Mouse (Mus musculus) embryonic facial prominence, embryonic 15.5 days (tissue): ENCODE results near the gene Ccdc83. TPM values are rescaled to one million over a fixed set of nuclear protein-coding genes. Genes with fewer than 3 reads are reported as not detected.
A peak's percentile ranks its signal among the peaks of the same experiment; 100 is the strongest.

Experiments used
- ATAC-seq: fragments of 200-750 bp; cut with Nextera tagmentation; 2 replicates; pipeline ENCODE4 v1.8.0; 2017; ENCODE audit warnings: low read depth, moderate TSS enrichment; ENCODE audit not compliant: insufficient number of reproducible peaks, low FRiP score, low TSS enrichment
- H3K27ac ChIP-seq: fragments of 300-500 bp; sonication (generic); replicated peaks from 2 replicates; pipeline ENCODE4 v1.5.1; 2015; ENCODE audit warnings: mild to moderate bottlenecking, inconsistent platforms
- H3K27me3 ChIP-seq: fragments of 300-500 bp; sonication (generic); 2 replicates; pipeline ENCODE4 v1.6.1; 2015; ENCODE audit warnings: inconsistent platforms
- H3K36me3 ChIP-seq: fragments of 300-500 bp; sonication (generic); 2 replicates; pipeline ENCODE4 v1.6.1; 2015; ENCODE audit warnings: mild to moderate bottlenecking, inconsistent platforms
- H3K4me1 ChIP-seq: fragments of 300-500 bp; sonication (generic); 2 replicates; pipeline ENCODE4 v1.6.1; 2015; ENCODE audit warnings: inconsistent platforms
- H3K4me2 ChIP-seq: fragments of 300-500 bp; sonication (generic); replicated peaks from 2 replicates; pipeline ENCODE4 v1.6.1; 2015; ENCODE audit warnings: mild to moderate bottlenecking, inconsistent platforms
- H3K4me3 ChIP-seq: fragments of 300-500 bp; sonication (generic); replicated peaks from 2 replicates; pipeline ENCODE4 v1.5.1; 2015; ENCODE audit warnings: mild to moderate bottlenecking, inconsistent platforms
- H3K9ac ChIP-seq: fragments of 300-500 bp; sonication (generic); 2 replicates; pipeline ENCODE4 v1.6.1; 2015; ENCODE audit warnings: inconsistent platforms
- H3K9me3 ChIP-seq: fragments of 300-500 bp; sonication (generic); replicated peaks from 2 replicates; pipeline ENCODE4 v1.6.1; 2016; ENCODE audit warnings: inconsistent platforms
- WGBS: fragments of 180-500 bp; shearing (Covaris S2); methylation state at CpG from one replicate; pipeline ENCODE4 v1.1.7; 2015; 5-methylcytosine and 5-hydroxymethylcytosine counted together
- polyA plus RNA-seq: library from polyadenylated mRNA; unstranded; fragments of >200 nt; fragmentation: Nextera tagmentation; extraction: Ambion mirVana; gene quantifications from 2 replicates; pipeline ENCODE4 v1.2.1, GENCODE M21; 2015

Gene Ccdc83
- 0.20 and 0.25 TPM in 2 replicates for polyA plus RNA-seq

DNA sequence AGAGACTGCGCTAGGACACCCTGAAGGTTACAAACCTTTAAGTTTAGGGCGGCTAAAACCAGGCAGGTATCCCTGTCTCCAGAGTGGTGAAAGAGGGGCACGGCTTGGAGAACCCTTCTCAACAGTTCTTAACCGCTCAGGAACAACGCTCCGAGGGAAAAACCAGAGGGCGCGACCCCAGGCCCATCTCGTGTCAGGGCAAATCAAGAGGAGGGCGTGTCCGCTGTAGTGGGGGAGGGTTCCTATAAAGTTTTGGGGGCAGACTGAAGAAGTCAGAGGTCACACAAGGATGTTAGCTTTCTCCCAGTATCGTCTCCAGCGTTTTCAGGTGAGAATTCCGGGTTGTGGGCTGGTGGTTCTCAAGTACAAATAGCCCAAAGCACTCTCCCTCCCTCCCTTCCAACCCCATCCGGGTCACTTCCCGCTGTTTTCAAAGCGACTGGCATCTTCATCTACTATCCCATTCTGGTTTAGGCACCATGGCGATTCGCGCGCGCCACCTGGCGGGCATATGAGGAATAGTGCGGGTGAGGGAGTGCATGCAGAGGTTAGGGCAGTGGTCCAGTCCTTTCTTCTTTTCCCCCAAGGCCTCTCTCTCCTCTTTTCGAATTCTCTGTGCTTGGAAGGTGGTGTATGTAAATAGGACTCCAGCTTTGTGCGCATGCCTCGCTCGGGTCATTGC is at the start of gene Ccdc83:
Gene Ccdc83 (minus strand): TSS at position 489 of the 682 bp plus-strand sequence.
- H3K9ac ChIP-seq = no peak within 1 kb of the TSS
- H3K4me3 ChIP-seq = peak within 1 kb of the TSS; percentile 35
- H3K4me2 ChIP-seq = peak within 1 kb of the TSS; percentile 63
- no peaks in the 10 kb centered on the region for H3K9me3 ChIP-seq
- H3K4me1 ChIP-seq = peaks cover 6% of the 10 kb centered on the region
- ATAC-seq = peak; percentile 70; the same call in 1 of the 2 replicates
- WGBS = 5% methylated on average over 28 of the region's 28 CpGs
- no peak within 1 kb of the TSS for H3K27ac ChIP-seq
- no peaks in the 10 kb centered on the region for H3K36me3 ChIP-seq
- no peaks in the 10 kb centered on the region for H3K27me3 ChIP-seq

DNA sequence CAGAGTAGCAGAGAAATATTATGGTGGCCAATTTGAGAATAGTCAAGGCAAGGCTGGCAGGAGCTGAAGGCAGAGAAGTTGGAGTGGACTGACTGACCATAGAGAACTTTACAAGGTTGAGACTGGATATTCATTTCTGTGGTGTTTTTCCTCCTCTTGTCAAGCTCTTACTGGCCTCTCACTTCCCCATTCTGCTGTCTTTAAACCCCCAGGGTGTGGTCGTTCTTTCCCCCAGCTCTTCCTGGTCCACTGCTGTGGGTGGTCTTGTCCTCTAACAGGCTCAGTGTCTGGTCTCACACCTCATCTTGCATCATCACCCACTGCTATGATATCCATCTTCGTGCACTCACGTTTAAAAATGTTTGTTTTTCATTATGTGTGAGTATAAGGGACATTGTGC is 47.8 kb upstream of the Ccdc83 start:
- Histone ChIP-seq H3K9me3 (no peaks in the 10 kb centered on the region), H3K4me3 (no peak overlapping the region), H3K4me1 (0 out of 2 replicates have a peak, but pooled peaks cover 6% of the 10 kb centered on the region), H3K36me3 (no peaks in the 10 kb centered on the region), H3K27me3 (no peaks in the 10 kb centered on the region), H3K27ac (no peak overlapping the region), H3K9ac (no peak overlapping the region), H3K4me2 (no peak overlapping the region)
- WGBS = 58% methylated on average over 3 of the region's 3 CpGs
- ATAC-seq = no peak

DNA sequence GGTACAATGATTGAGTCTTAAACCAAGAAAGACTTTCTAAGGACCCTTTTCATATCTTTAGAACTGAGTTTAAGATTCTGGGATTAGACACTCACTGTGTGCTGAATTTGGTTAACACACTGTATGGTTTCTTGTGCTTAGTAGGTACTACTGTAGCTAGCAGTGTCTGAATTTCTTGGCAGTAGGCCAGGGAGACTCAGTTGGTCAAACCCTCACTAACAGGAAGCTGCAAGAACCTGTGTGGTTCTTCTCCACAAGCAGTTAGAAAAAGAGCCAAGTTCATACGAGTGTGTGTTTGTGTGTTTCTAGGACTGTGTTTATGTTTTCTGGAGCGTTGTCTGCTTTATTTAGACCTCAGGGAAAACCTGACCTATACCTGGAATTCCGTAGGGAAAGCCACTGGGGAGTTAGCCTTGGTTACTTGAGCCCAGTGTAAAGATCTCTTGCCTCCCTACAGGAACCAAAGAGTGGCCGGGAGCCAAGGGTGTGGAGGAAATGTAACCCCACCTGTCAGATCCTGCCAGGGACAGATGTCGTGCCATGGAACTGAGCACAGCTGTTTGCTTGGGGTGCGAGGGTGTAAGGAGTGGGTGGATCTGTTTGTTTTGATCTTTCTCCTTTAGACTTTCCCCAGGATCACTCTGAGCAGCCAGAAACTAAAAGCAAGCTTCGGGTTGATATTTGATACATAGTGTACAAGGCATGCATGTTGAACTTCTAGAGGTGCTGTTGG is 46.7 kb upstream of the Ccdc83 start:
- H3K4me1 ChIP-seq = 0 out of 2 replicates have a peak, but pooled peaks cover 6% of the 10 kb centered on the region
- 57% methylated on average over 7 of the region's 7 CpGs for WGBS
- H3K4me2 ChIP-seq = no peak overlapping the region
- H3K9me3 ChIP-seq = no peaks in the 10 kb centered on the region
- no peak for ATAC-seq
- H3K9ac ChIP-seq = no peak overlapping the region
- no peak overlapping the region for H3K4me3 ChIP-seq
- H3K27me3 ChIP-seq = no peaks in the 10 kb centered on the region
- H3K36me3 ChIP-seq = no peaks in the 10 kb centered on the region
- 0 out of 2 replicates have a peak overlapping the region, but pooled peaks have one; percentile 18 for H3K27ac ChIP-seq

DNA sequence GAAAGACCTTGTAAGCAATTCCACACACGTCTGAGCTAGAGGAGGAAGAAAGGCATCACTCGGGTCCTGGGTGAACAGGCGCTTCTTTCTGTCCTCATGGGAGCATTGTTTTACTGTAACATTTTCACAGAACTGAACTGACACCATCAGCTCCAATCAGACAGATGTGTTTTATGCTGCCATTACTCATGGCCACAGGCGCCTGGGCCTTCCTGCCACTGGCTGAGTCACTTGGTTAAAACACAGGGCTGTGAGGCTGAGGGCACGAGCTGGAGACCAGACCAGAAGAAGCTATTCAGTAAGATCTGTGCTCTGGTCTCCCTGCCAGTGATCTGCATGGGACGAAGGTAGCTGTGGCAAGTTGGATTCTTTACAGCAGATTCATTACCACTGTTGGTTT is 42.4 kb upstream of the Ccdc83 start:
- H3K27ac ChIP-seq = no peak overlapping the region
- 60% methylated on average over 6 of the region's 6 CpGs for WGBS
- no peaks in the 10 kb centered on the region for H3K36me3 ChIP-seq

DNA sequence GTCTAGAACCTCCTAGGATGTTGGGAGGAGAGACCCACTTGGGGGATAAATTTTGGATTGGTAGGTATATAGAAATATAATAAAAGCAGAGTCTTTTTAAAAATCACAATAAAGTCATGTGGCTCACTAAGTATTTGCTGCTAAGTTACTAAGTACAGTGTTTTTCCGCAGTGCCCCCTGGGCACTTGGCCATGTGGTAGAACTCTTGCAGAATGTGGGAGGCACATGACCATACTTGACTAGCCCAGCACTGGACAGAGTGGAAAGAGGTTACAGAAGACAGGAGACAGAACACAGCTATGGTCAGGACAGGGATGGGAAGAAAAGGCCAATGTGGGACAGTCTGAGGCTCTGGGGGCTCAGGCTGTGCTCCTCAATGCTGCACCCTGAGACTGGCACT is 41.4 kb upstream of the Ccdc83 start:
- Histone ChIP-seq H3K4me2 (no peak overlapping the region), H3K36me3 (no peaks in the 10 kb centered on the region), H3K27ac (no peak overlapping the region), H3K9ac (no peak overlapping the region), H3K9me3 (no peaks in the 10 kb centered on the region), H3K4me1 (peaks cover 9% of the 10 kb centered on the region), H3K27me3 (no peaks in the 10 kb centered on the region), H3K4me3 (no peak overlapping the region)
- no peak for ATAC-seq
- WGBS = 81% methylated on average over 1 of the region's 1 CpGs

More for the DNA sequence above, 42.4 kb upstream of the Ccdc83 start:
- Histone ChIP-seq H3K9ac (no peak overlapping the region), H3K4me1 (peaks cover 9% of the 10 kb centered on the region), H3K4me3 (no peak overlapping the region), H3K4me2 (no peak overlapping the region), H3K9me3 (no peaks in the 10 kb centered on the region), H3K27me3 (no peaks in the 10 kb centered on the region)
- no peak for ATAC-seq

DNA sequence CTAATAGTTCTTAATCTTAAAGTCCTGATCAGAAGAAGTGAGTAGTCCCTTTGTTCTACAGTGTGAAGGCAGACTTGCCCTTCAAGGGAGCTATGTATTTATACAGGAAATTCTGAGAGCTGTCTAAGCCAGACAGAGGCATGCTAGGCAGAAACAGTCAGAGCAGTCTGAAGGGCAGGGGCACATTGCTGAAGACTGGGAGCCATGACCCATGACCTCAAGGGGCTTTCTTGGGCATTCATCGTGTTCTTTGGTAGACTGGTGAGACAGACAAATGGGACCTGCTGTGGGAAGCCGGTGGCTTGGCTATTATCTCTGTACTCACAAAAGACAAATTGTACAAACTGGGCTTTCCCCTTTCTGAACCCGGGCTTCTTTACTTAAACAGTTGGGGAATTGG is 40.5 kb upstream of the Ccdc83 start:
- Histone ChIP-seq H3K4me3 (no peak overlapping the region), H3K27ac (no peak overlapping the region), H3K4me2 (no peak overlapping the region), H3K9me3 (no peaks in the 10 kb centered on the region), H3K9ac (no peak overlapping the region), H3K27me3 (no peaks in the 10 kb centered on the region), H3K4me1 (peaks cover 9% of the 10 kb centered on the region), H3K36me3 (no peaks in the 10 kb centered on the region)
- 23% methylated on average over 3 of the region's 3 CpGs for WGBS
- no peak for ATAC-seq

DNA sequence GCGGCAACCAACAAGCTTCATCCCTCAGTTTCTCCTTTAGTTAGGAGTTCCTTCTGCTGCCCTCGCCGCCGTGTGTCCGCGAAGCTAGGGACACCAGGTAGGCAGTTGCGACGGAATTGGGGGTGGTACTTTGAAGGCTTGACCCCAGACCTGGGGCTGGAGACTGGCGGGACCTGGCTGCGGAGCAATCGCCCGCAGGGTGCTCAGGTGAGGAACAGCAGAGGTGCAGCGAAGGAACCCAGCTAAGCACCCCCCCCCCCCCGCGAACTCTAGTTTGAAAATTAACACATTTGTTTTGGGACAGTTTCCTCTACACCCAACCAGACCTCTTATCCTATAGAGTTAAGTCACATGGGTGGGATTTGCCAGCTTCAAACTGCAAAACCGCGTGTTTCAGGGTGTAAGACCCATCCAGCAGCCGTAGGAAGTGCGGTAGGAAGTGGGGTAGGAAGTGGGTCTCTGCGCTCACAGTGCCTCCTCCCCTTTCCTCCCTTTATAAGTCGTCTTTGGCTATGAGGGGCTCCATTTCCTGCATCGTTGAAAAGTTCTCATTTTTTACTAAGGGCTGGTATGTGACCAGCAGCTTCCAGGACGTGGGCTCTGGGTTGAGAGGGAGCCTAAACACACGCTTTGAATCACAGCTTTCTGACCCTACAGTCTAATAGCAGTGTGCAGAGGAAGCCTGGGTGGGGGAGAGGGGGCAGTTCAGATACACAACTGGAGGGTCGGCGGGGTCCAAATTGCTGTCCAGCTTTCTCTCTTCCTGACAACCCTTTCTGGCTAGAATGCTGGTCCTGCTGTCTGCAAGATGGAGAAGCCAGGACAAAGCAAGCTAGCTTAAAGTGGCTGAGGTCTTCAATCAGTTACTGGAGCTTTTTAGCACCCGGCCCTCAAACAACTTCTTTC is 37.3 kb upstream of the Ccdc83 start:
- Histone ChIP-seq H3K4me2 (peak overlapping the region; percentile 96), H3K9me3 (no peaks in the 10 kb centered on the region), H3K4me1 (peaks cover 9% of the 10 kb centered on the region), H3K27ac (no peak overlapping the region), H3K27me3 (peaks cover 4% of the 10 kb centered on the region; the same call in 1 of the 2 replicates), H3K36me3 (no peaks in the 10 kb centered on the region), H3K4me3 (peak overlapping the region; percentile 64), H3K9ac (peak overlapping the region; percentile 44)
- WGBS = 4% methylated on average over 27 of the region's 27 CpGs
- no peak for ATAC-seq

DNA sequence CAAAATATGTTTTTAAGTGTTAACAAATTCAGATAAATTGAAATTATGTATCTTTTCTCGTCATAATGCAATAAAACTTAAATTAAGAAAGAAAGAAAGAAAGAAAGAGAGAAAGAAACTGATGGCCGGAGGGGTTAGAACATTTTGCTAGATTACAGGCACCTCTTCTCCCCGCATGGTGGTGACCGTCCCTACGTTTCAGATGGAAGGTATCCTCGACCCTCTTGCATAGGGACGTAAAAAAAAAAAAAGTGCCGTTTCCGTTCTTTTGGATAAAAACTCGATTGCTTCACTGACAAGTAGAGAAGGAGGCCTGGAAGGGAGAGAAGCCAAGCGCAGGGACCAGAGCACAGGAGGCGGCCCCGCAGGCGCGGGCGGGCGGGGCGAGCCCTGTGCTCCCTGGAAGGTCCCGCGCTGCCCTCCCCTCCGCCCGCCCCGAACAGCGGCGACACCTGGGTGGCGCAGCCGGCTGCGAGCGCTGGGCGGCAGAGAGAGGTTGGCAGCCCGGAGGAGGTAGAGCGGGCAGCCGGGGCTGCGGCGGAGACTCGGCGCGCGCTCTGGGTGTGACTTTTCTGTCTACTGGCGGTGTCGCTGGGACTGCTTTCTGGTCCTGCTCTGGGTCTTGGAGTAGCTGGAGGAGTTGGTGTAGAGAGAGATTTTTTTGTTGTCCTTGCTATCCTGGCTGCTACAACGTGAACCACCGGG is 36.5 kb upstream of the Ccdc83 start, which contains the start of gene Sytl2:
Gene Sytl2 (plus strand): TSS at position 311 of the 705 bp plus-strand sequence.
- WGBS = under 1% methylated on average over 43 of the region's 43 CpGs
- peak; percentile 75; the same call in 1 of the 2 replicates for ATAC-seq
- H3K27ac ChIP-seq = no peak within 1 kb of the TSS

DNA sequence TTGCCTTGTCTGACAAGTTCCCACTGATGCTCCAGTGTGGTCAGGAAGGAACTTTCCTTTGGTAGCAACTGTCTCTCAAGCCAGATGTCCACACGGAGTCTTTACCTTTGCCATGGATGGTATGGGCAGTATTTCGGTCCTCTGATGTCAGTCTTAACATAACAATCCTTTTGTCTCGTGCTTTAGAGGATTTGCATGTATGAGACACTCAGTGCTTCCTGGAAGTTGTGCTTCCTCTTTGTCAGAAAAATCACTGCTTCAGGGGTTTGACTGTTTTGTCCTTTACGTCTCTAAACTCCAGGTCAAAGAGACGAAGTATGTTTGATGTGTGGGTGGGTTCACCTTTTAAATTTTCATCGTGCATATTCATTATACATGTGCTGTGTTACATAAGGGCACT is 26.3 kb upstream of the Ccdc83 start:
- H3K4me1 ChIP-seq = no peaks in the 10 kb centered on the region
- 85% methylated on average over 6 of the region's 6 CpGs for WGBS
- no peak overlapping the region for H3K27ac ChIP-seq
- H3K27me3 ChIP-seq = no peaks in the 10 kb centered on the region
- H3K4me2 ChIP-seq = no peak overlapping the region
- no peak for ATAC-seq
- H3K36me3 ChIP-seq = no peaks in the 10 kb centered on the region
- H3K9ac ChIP-seq = no peak overlapping the region
- H3K9me3 ChIP-seq = no peaks in the 10 kb centered on the region
- no peak overlapping the region for H3K4me3 ChIP-seq

More for the DNA sequence above, 36.5 kb upstream of the Ccdc83 start, which contains the start of gene Sytl2:
- no peaks in the 10 kb centered on the region for H3K9me3 ChIP-seq
- peak within 1 kb of the TSS; percentile 96 for H3K4me2 ChIP-seq
- H3K4me3 ChIP-seq = peak within 1 kb of the TSS; percentile 64
- no peaks in the 10 kb centered on the region for H3K36me3 ChIP-seq
- H3K27me3 ChIP-seq = peaks cover 4% of the 10 kb centered on the region; the same call in 1 of the 2 replicates
- H3K9ac ChIP-seq = peak within 1 kb of the TSS; percentile 44
- H3K4me1 ChIP-seq = peaks cover 9% of the 10 kb centered on the region

DNA sequence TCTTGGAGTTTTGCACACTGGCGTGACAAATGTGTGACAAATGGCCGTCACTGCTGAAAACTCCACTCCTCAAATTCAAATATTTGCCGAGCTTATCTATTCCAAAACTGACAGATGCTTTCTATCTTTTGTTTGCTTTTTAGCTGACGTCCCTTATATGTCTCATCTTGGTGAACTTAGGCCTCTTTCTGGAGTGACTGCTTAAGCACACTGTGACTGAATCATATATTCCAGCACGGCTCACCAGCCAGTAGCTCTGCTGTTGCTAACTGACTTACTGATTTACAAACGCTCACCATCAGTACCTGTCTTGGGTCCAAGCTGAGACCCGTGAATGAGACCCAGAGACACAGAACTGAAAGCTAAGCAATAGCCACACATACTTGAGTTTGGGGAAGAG is 19.2 kb upstream of the Ccdc83 start:
- H3K9ac ChIP-seq = no peak overlapping the region
- H3K4me2 ChIP-seq = no peak overlapping the region
- no peak overlapping the region for H3K27ac ChIP-seq
- 0 out of 2 replicates have a peak, but pooled peaks cover 3% of the 10 kb centered on the region for H3K4me1 ChIP-seq
- H3K36me3 ChIP-seq = no peaks in the 10 kb centered on the region
- ATAC-seq = no peak
- no peaks in the 10 kb centered on the region for H3K27me3 ChIP-seq
- 43% methylated on average over 7 of the region's 7 CpGs for WGBS
- H3K9me3 ChIP-seq = no peaks in the 10 kb centered on the region
- H3K4me3 ChIP-seq = no peak overlapping the region
